Mouse (Mus musculus) right cerebral cortex, postnatal 14 days (tissue): ENCODE data around the gene Gtsf2.
"Not testable (repeated sequence)": the region's sequence is repeated elsewhere in the genome, so short reads cannot be mapped to it uniquely, and the experiment has no call there.

Experiments used
- DNase-seq: peaks from one replicate; pipeline ENCODE4 v3.0.0; 2022

Gene Gtsf2

GRCm38 (mm10) chr15:103448369-103448768 is at the start of gene Gtsf2:
Gtsf2 (minus strand) TSS chr15:103448469.
- no peak for DNase-seq

- DNase-seq: no peak
These were observed 48.2 kb upstream of the Gtsf2 start for GRCm38 (mm10) chr15:103496204-103497140.

DNA sequence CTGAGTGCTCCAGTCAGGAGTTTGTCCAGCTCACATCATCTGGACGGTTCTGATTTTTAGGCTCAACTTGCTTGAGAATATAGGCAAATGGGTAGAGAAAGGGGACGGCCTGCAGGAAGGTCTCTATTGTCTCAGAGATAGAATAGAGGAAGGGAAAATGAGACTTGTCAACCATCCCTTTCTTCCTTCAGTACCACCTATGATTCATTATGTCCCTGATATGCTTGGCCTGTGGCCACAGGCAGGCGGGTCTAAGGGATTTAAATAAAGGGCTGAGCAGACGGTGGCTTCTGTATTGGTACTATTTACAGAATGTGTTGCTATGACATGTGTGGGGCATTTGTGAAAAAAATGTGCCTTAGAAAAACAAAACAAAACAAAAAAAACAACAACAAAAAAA is 40.1 kb upstream of the Gtsf2 start:
- DNase-seq: no peak

DNA sequence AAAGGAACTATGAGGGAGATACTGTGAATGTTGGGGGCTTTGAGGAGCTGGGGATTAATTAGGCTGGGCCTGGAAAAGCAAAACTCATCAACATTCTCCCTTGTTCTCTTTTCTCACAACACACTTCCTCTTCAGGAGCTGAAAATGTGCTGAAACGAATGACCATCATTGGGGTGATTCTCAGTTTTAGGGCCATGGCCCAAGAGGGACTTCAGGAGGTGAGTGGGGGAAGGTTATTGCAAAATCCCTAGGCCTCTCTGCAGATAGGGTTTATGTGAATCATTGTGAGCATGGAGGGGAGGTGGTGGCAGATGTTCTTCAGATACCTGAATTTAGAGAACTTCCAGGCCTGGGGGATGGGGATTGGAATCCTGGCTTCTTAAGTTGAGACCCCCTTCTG is 38.4 kb upstream of the Gtsf2 start:
- DNase-seq: no peak

DNA sequence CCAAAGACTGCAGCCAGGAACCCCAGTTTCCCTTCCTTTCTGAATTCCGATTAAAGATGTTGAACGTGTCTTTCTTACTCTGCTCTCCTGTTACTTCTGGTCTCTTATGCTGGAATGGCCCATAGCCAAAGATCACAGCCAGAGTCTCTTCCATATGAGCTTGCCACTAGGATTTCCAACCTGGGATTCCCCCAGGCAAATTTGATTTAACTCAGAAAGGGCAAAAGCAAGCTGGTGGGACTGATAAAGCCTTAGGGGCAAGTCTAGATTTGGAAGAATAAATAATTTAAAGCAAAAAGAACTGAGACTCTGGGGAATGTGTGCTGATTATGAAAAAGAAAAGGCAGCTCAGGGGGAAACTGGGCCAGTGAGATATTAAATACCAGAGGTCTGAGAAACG is 36.8 kb upstream of the Gtsf2 start:
- DNase-seq: no peak

DNA sequence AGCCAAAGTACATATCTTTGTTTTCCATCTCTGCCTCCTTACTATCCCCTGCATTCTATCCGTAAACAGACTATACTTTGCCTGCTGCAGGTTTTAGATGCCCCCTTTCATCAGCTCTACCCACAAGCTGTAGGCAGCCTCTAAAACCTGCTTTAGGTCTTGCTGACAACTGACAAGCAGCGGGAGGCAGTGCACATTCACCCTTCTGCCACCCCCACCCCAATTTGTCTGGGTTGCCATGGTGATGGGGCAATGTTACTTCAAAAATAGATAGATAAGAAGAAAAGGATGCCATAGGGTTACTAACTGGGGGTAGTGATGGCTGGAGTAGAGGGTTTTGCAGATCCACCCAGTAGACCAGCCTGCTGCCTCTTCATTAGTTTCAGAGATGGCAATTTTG is 36.2 kb upstream of the Gtsf2 start:
- DNase-seq: no peak

DNA sequence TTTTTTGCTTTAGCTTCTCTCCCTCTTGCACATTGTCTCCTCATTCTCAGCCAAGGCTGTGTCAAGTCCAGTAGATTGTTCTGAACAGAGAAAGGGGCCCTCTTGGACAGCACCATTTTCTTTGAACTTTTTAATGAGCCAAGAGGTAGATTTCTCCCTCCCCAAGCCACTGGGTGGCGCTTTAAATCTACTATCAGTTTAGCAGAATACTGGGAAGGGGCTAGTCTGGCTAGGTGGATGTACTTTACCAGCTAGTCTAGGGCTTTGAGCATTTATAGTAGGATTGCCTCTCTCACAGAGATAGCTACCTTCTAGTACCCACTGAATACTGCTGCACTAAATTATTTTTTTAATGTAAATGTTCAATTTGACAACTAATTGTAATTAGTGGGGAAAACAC is 34.2 kb upstream of the Gtsf2 start:
- DNase-seq: peak; percentile 58

GRCm38 (mm10) chr15:103480129-103480528 is 31.9 kb upstream of the Gtsf2 start:
- no peak for DNase-seq

GRCm38 (mm10) chr15:103479080-103479606 is 30.9 kb upstream of the Gtsf2 start:
- DNase-seq: no peak

DNA sequence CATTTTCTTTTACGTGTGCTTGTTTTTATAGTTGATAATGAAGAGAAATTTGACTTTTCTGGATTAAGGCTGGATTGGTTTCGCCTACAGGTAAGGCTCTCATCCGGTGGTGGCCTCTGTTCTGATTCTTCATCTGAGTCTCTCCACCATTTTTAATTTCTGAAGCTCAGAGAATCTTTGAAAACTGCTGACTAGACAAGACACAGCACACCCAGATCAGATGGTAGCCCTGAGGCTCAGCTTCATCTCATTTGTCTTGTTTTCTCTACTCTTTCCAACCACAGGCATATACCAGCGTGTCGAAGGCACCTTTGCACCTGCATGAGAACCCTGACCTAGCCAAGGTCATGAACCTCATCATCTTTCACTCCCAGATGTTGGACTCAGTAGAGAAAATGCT is 25.5 kb upstream of the Gtsf2 start:
- DNase-seq: no peak

GRCm38 (mm10) chr15:103473182-103473581 is 24.9 kb upstream of the Gtsf2 start:
- no peak for DNase-seq

GRCm38 (mm10) chr15:103472265-103472664 is 24.0 kb upstream of the Gtsf2 start:
- DNase-seq: no peak

DNA sequence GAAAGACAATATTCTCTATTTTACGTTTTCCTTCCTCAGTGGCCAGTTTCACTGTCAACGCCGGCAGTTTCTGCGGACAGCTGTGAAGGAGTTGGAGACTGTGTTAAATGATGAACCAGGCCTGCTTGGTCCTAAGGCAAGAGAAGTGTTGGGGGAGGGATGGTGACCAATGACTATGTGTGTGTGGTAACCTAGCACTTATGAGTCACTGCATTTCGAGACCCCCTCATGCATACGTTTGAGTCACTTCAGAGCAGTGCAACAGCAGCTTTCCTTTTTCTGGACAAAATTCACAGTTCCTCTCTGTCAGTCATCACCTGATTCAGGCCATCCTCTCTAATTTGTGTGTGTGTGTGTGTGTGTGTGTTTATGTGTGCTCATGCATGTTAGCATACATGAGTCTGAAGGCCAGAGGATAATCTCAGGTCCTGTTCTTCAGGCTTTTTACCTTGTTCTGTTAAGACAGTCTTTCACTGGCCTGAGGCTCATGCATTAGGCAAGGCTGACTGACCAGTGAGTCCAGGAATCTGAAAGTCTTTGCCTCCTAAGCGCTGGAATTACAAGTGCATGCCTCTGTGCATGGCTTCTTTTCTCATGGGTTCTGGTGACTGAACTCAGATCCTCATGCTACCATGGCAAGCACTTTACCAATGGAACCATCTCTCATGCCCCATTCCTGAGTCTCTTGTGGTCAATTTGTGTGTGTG is 23.4 kb upstream of the Gtsf2 start:
- DNase-seq: no peak

GRCm38 (mm10) chr15:103462539-103463261 is 14.4 kb upstream of the Gtsf2 start:
- DNase-seq: peak; percentile 13

GRCm38 (mm10) chr15:103454449-103454848 is 6.2 kb upstream of the Gtsf2 start:
- DNase-seq: no peak

DNA sequence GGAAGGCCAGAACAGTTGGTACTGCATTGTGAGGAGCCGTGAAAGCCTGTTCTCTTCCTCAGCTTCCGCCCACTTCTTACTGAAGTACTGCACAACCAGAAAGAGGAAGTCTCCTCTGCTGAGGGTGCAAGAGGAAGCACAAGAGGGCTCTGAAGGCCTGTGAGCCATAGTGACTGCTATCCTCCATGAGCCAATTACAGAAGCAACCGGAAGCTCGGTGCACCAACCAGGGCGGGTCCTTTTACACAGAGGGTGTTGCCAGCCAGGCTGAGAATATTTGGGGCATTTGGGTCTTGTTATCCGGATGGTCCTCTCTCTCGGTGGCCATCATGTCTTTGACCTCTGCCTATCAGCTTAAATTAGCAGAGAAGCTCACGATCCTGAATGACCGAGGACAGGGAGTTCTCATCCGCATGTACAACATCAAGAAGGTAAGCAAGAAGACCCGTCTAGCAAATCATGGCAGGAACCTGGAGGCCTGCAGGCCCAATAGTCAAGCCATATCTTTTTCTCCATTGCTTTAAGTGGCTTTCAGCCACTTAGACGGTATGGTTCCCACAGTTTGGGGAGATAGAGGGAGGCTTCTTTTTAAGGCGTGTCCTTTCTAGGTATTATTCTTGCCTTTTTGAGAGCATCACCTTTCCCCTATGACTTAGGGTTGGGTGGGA is 5.4 kb upstream of the Gtsf2 start, which contains the start of gene Nckap1l:
Gene Nckap1l (plus strand): TSS at position 244 of the 668 bp plus-strand sequence.
- no peak for DNase-seq

GRCm38 (mm10) chr15:103445966-103446365 is 2.3 kb downstream of the Gtsf2 start:
- DNase-seq: not testable (repeated sequence)

- no peak for DNase-seq
These were observed 18.0 kb downstream of the Gtsf2 start, which contains the start of gene Gtsf1 for GRCm38 (mm10) chr15:103430241-103430640. Gtsf1 (minus strand) TSS chr15:103430470.

DNA sequence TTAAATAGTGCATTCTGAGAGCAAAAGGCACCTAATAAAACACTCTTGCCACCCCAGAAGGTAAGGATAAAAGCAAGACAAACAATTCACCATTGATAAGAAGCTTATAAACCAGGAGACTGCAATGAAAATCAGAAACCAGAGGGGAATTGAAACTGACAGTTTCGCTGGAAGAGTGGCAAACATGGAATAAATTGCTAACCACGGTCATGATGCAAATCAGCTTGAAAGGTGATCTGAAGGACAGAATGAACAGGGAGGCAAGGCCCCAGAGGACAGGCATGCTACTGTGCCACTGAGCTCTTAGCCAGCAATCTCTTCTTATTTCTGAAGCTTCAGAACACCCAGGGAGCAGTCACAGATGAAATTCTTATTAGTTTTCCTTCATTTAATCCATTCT is 21.3 kb downstream of the Gtsf2 start:
- no peak for DNase-seq

DNA sequence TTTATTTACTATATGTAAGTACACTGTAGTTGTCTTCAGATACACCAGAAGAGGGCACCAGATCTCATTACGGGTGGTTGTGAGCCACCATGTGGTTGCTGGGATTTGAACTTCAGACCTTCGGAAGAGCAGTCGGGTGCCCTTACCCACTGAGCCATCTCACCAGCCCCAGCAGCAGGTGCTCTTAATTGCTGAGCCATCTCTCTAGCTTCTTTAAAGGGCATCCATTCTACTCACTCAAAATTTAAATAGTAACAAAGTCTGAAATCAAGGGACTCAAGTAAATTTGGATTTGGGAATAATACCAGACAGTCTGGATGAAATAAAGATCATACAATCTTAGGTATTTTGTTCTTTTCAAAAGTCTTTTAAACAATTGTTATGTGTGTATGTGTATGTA is 42.7 kb downstream of the Gtsf2 start:
- not testable (repeated sequence) for DNase-seq

GRCm38 (mm10) chr15:103401361-103401760 is 46.9 kb downstream of the Gtsf2 start:
- no peak for DNase-seq

GRCm38 (mm10) chr15:103393577-103393976 is 54.7 kb downstream of the Gtsf2 start:
- no peak for DNase-seq
